Mouse (Mus musculus) liver, embryonic 16.5 days (tissue): Measurements from ENCODE around the gene Rab3b. TPM values are rescaled to one million over a fixed set of nuclear protein-coding genes. Genes with fewer than 3 reads are reported as not detected.

ENCODE experiments used
- ATAC-seq: fragments of 200-750 bp; cut with Nextera tagmentation; 2 replicates; pipeline ENCODE4 v1.8.0; 2017; ENCODE audit warnings: low read depth, mild to moderate bottlenecking, moderate number of reproducible peaks, moderate library complexity
- H3K27ac ChIP-seq: fragments of 300-500 bp; sonication (generic); 2 replicates; pipeline ENCODE4 v1.5.1; 2014; ENCODE audit warnings: mild to moderate bottlenecking, low read length
- H3K27me3 ChIP-seq: fragments of 300-500 bp; sonication (generic); 2 replicates; pipeline ENCODE4 v1.6.1; 2014; ENCODE audit warnings: low read depth, low read length, mixed read lengths; ENCODE audit not compliant: control insufficient read depth, insufficient read depth
- H3K36me3 ChIP-seq: fragments of 300-500 bp; sonication (generic); 2 replicates; pipeline ENCODE4 v1.6.1; 2014; ENCODE audit warnings: mild to moderate bottlenecking; ENCODE audit not compliant: control insufficient read depth, insufficient read depth
- H3K4me1 ChIP-seq: fragments of 300-500 bp; sonication (generic); 2 replicates; pipeline ENCODE4 v1.6.1; 2014; ENCODE audit warnings: low read depth, low read length, mixed read lengths; ENCODE audit not compliant: control insufficient read depth
- H3K4me2 ChIP-seq: fragments of 300-500 bp; sonication (generic); 2 replicates; pipeline ENCODE4 v1.6.1; 2014; ENCODE audit warnings: low read depth, low read length, mixed read lengths
- H3K4me3 ChIP-seq: fragments of 300-500 bp; sonication (generic); 2 replicates; pipeline ENCODE4 v1.5.1; 2014; ENCODE audit warnings: low read depth, mild to moderate bottlenecking, low read length
- H3K9ac ChIP-seq: fragments of 300-500 bp; sonication (generic); 2 replicates; pipeline ENCODE4 v1.6.1; 2014; ENCODE audit warnings: low read depth, low read length
- H3K9me3 ChIP-seq: fragments of 300-500 bp; sonication (generic); replicated peaks from 2 replicates; pipeline ENCODE4 v1.6.1; 2016; ENCODE audit warnings: low read length; ENCODE audit not compliant: control insufficient read depth
- WGBS: fragments of 180-500 bp; shearing (Covaris S2); extraction: QIAGEN DNeasy Blood & Tissue Kit; methylation state at CpG from one replicate; pipeline ENCODE4 v1.1.7; 2014; ENCODE audit not compliant: insufficient replicate concordance; 5-methylcytosine and 5-hydroxymethylcytosine counted together
- polyA plus RNA-seq: library from polyadenylated mRNA; unstranded; fragments of >200 nt; fragmentation: Nextera tagmentation; extraction: Ambion mirVana; gene quantifications from 2 replicates; pipeline ENCODE4 v1.2.1, GENCODE M21; 2015

Gene Rab3b
- polyA plus RNA-seq, 1 experiment from 2014 or later, result 2.5 TPM

DNA sequence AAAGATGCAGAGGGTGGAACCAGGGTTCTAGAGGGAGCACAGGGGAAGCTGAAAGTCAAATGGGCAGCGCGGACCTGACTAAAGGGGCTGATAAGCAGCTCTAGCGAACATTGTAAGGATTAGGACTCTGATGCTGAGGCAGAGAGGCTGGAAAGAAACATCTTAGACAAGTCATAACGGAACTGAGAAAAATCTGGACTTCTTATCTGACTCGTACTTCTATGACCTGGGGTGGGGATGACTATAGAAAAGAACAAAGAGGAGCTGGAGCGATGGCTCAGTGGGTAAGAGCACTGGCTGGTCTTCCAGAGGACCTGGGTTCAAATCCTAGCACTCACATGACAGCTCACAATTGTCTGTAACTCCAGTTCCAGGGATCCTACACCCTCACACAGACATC is 962 bp upstream of the Rab3b start:
- no peak for ATAC-seq
- Histone ChIP-seq H3K9ac (no peak overlapping the region), H3K9me3 (no peaks in the 10 kb centered on the region), H3K4me2 (no peak overlapping the region), H3K4me1 (peaks cover 11% of the 10 kb centered on the region), H3K4me3 (no peak overlapping the region), H3K27me3 (peaks cover 17% of the 10 kb centered on the region; the same call in 1 of the 2 replicates), H3K27ac (no peak overlapping the region), H3K36me3 (no peaks in the 10 kb centered on the region)
- WGBS, result 70% methylated on average over 6 of the region's 6 CpGs

DNA sequence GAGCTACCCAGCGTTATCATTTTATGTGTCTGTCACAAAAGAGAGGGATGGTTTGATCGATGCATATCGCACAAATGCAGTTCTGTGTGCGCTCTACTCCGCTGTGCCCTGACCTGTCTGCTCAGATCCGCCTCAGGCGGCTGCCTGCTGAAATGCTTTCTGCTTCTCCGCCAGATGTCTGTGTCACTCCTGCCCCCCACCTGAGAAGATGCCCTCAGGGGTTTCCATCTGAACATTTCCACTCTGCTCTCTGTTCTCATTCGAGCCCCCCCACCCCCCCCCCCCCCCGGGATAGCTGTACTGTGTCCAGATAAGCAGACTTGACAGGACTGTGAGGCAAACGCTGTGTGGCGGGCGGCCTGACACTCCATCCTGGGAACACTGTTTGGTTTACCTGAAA is 5.0 kb downstream of the Rab3b start:
- no peak for ATAC-seq
- H3K9me3 ChIP-seq, result no peaks in the 10 kb centered on the region
- H3K4me2 ChIP-seq, result no peak overlapping the region
- no peak overlapping the region for H3K27ac ChIP-seq
- H3K4me3 ChIP-seq, result no peak overlapping the region
- peaks cover 9% of the 10 kb centered on the region for H3K4me1 ChIP-seq
- 58% methylated on average over 13 of the region's 13 CpGs for WGBS
- no peak overlapping the region for H3K9ac ChIP-seq
- peaks cover 15% of the 10 kb centered on the region; the same call in 1 of the 2 replicates for H3K27me3 ChIP-seq
- H3K36me3 ChIP-seq, result no peaks in the 10 kb centered on the region

DNA sequence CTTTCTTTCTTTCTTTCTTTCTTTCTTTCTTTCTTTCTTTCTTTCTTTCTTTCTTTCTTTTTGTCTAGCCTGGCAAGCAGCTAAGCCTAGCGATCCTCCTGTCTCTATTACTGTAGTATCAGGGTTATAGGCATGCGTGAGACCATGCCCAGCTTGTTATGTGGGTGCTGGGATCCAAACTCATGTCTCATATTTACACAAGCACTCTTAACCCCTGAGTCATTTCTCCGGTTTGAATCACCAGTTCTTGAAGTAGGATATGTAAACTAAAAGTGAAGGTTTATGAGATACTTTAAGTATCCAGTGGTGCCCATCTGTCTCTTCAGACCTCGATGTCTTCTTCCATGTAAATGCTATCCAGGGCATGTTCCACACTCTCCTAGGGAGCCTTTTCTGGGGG is 8.6 kb downstream of the Rab3b start:
- no peak overlapping the region for H3K9ac ChIP-seq
- 62% methylated on average over 4 of the region's 4 CpGs for WGBS
- H3K36me3 ChIP-seq, result no peaks in the 10 kb centered on the region
- no peak overlapping the region for H3K4me2 ChIP-seq
- H3K4me3 ChIP-seq, result no peak overlapping the region
- ATAC-seq, result no peak
- no peaks in the 10 kb centered on the region for H3K9me3 ChIP-seq
- no peaks in the 10 kb centered on the region for H3K4me1 ChIP-seq
- H3K27ac ChIP-seq, result no peak overlapping the region
- H3K27me3 ChIP-seq, result no peaks in the 10 kb centered on the region

DNA sequence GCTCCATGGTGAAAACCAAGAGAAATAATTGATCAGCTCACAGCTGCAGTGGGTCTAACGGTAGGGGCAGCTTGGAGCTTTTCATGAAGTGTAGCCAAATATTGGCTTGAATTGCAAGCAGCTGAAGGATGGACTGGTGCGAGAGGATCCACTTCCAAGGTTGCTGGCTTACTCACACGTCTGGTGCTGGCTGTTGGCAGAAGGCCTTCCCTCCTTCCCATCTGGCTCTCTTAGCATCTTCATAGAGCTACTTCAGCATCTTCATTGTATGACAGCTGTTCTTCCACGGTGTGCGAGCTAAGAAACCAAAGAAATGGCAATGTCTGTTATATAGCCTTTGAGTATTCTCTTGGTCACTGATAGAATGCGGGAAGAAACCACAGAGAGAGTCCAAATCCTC is 12.0 kb downstream of the Rab3b start:
- no peaks in the 10 kb centered on the region for H3K9me3 ChIP-seq
- H3K27ac ChIP-seq, result no peak overlapping the region
- no peaks in the 10 kb centered on the region for H3K4me1 ChIP-seq
- ATAC-seq, result no peak
- H3K9ac ChIP-seq, result no peak overlapping the region
- H3K36me3 ChIP-seq, result no peaks in the 10 kb centered on the region
- no peak overlapping the region for H3K4me2 ChIP-seq
- H3K27me3 ChIP-seq, result no peaks in the 10 kb centered on the region
- no peak overlapping the region for H3K4me3 ChIP-seq
- 70% methylated on average over 6 of the region's 6 CpGs for WGBS

DNA sequence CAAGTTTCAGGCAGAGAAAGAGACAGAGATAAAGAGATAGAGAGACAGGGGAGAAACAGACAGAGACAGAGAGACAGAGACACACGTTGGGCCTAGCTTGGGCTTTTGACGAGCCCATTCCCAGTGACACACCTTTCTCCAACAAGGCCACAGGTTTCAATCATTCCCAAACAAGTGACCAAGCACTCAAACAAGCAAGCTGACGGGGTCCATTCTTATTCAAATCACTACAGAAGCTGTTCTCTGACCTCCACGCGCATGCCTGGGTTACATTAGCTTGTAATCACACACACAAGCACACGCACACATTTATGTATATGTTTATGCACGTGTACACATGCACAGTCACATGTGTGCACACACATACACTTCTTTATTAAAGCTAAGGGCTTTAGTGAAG is 21.6 kb downstream of the Rab3b start:
- WGBS, result 67% methylated on average over 7 of the region's 7 CpGs
- no peaks in the 10 kb centered on the region for H3K9me3 ChIP-seq
- ATAC-seq, result no peak
- no peaks in the 10 kb centered on the region for H3K4me1 ChIP-seq
- H3K4me3 ChIP-seq, result no peak overlapping the region
- H3K27me3 ChIP-seq, result no peaks in the 10 kb centered on the region
- H3K9ac ChIP-seq, result no peak overlapping the region
- no peak overlapping the region for H3K27ac ChIP-seq
- no peak overlapping the region for H3K4me2 ChIP-seq
- no peaks in the 10 kb centered on the region for H3K36me3 ChIP-seq

DNA sequence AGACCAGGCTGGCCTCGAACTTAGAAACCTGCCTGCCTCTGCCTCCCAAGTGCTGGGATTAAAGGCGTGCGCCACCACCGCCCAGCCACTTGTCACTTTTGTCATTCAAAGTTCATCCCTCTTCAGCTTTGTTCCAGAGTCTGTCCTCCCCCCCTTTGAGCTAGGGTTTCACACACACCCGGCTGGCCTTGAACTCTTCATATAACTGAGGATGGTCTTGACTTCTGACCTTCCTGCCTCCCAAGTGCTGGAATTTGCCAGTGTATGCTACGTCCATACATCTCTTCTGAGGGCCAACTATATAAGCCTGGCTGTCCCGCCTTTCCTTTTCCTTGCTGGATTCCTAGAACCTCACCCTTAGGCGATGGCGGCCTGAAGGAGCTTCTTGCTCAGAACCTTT is 24.0 kb downstream of the Rab3b start:
- 72% methylated on average over 9 of the region's 9 CpGs for WGBS
- no peaks in the 10 kb centered on the region for H3K4me1 ChIP-seq
- H3K4me3 ChIP-seq, result no peak overlapping the region
- H3K27me3 ChIP-seq, result no peaks in the 10 kb centered on the region
- H3K36me3 ChIP-seq, result no peaks in the 10 kb centered on the region
- no peak for ATAC-seq
- H3K4me2 ChIP-seq, result no peak overlapping the region
- H3K27ac ChIP-seq, result no peak overlapping the region
- H3K9ac ChIP-seq, result no peak overlapping the region
- H3K9me3 ChIP-seq, result no peaks in the 10 kb centered on the region

DNA sequence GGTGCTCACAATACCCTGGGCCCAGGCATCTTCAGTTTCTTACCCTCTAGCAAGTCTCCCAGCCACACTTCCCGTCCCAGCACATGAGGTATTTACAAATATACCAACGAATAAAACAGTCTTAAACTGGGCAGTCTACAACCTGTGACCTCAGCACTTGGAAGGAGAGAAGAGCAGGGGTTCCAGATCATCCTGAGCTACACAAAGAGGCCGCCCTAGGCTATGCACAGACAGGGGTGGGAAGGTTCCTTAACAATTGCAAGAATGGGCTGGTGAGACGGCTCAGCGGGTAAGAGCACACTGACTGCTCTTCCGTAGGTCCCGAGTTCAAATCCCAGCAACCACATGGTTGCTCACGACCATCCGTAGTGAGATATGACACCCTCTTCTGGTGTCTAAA is 24.5 kb downstream of the Rab3b start:
- ATAC-seq, result no peak
- Histone ChIP-seq H3K27ac (no peak overlapping the region), H3K36me3 (no peaks in the 10 kb centered on the region), H3K4me2 (no peak overlapping the region), H3K9ac (no peak overlapping the region), H3K4me1 (no peaks in the 10 kb centered on the region), H3K27me3 (no peaks in the 10 kb centered on the region), H3K4me3 (no peak overlapping the region), H3K9me3 (no peaks in the 10 kb centered on the region)
- 80% methylated on average over 9 of the region's 9 CpGs for WGBS

DNA sequence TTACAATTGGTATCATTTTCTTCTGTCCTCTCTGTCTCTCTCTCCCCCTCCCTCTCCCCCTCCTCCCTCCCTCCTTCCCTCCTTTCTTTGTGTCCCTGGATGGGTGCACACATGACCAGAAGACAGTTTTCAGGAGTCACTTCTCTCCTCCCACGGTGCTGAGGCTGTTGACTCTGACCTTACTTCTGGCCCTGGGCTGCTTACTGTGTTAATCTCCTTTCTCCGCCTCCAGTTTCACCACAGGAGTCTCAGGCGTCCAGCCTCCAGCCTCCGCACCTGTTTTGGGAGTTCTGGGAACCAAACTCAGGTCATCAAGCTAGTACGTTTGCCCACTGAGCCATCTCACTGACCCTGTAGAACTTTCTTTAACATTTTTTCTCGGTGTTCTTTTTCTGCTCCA is 25.2 kb downstream of the Rab3b start:
- Histone ChIP-seq H3K4me2 (no peak overlapping the region), H3K9ac (no peak overlapping the region), H3K36me3 (no peaks in the 10 kb centered on the region), H3K27ac (no peak overlapping the region), H3K4me1 (no peaks in the 10 kb centered on the region), H3K4me3 (no peak overlapping the region), H3K9me3 (no peaks in the 10 kb centered on the region), H3K27me3 (no peaks in the 10 kb centered on the region)
- 57% methylated on average over 6 of the region's 6 CpGs for WGBS
- ATAC-seq, result no peak

DNA sequence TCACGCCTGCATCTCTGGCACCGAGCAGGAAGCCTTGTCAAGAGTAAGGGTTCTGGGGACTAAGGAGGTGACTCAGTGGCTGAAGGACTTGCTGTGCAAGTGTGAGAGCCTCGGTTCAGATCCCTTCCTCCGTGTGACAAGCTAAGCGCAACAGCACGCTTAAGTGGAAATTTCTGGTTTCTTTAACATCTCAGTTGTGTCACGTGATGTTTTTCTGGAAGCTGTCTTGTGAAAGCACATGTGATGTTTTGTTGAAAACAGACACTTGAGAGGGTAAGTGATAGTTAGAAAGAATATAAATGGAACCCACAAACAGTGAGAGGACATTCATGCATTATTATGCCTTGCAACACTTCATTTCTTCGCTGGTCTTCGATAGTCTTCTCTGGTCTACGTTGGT is 25.9 kb downstream of the Rab3b start:
- Histone ChIP-seq H3K9me3 (no peaks in the 10 kb centered on the region), H3K36me3 (no peaks in the 10 kb centered on the region), H3K4me1 (no peaks in the 10 kb centered on the region), H3K9ac (no peak overlapping the region), H3K27me3 (no peaks in the 10 kb centered on the region), H3K27ac (no peak overlapping the region), H3K4me2 (no peak overlapping the region), H3K4me3 (no peak overlapping the region)
- WGBS, result 77% methylated on average over 10 of the region's 10 CpGs
- no peak for ATAC-seq

DNA sequence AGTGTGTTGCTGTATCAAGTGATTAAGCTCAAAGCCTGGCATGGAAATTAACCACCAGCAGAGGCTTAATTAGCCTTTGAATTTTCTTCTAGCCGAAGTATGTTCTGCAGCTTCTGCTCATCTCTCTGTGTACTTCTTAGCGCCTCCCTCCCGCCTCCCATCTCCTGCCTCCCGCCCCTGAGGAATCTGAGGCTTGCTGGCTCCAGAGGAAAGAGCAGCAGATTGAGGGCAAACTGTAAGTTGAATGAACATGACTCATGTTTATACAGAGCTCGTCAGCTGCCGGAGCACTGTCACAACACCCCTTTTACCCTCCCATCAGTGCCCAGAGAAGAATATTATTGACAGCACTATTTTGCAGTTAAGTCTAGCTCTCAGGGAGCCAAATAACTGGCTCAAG is 27.0 kb downstream of the Rab3b start:
- H3K27me3 ChIP-seq, result no peaks in the 10 kb centered on the region
- ATAC-seq, result no peak
- 38% methylated on average over 6 of the region's 6 CpGs for WGBS
- H3K36me3 ChIP-seq, result no peaks in the 10 kb centered on the region
- no peak overlapping the region for H3K9ac ChIP-seq
- H3K4me3 ChIP-seq, result no peak overlapping the region
- H3K4me1 ChIP-seq, result no peaks in the 10 kb centered on the region
- no peak overlapping the region for H3K27ac ChIP-seq
- no peaks in the 10 kb centered on the region for H3K9me3 ChIP-seq
- no peak overlapping the region for H3K4me2 ChIP-seq
